Mouse (Mus musculus): ENCODE measurements at regions not wholly inside any gene's neighbourhood (a gene's known extent, or its start where the extent isn't known, plus 50 kb on each side); places are given as distances from the start of the nearest gene placed in this dataset.
A peak's percentile ranks its signal among the peaks of the same experiment; 100 is the strongest.
"Not testable (repeated sequence)": the region's sequence is repeated elsewhere in the genome, so short reads cannot be mapped to it uniquely, and the experiment has no call there.

DNA sequence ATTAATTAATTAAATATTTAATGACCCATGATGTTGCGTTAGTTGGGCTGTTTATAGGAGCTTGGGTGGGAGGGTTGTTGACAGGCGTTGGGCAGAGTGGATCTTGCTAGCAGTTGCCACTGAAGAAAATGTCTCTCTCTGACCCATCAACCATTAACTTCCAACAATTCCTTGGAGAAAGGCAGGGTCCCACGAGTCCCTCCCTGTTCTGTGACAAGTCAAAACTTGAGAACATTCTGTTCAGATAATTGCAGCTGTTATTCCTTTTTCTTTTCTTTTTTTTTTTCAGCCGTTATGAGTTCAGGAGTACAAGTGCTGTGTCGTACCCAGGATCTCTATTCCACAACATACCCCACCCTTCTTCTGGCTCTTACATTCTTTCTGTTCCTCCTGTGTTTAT lies 59.8 kb upstream of the Tnfrsf21 start:
- Histone ChIP-seq H3K4me1 (no peaks in the 10 kb centered on the region), H3K4me2 (no peak overlapping the region), H3K9me3 (no peaks in the 10 kb centered on the region), H3K27me3 (no peaks in the 10 kb centered on the region), H3K36me3 (no peaks in the 10 kb centered on the region), H3K9ac (no peak overlapping the region), H3K4me3 (no peak overlapping the region), H3K27ac (no peak overlapping the region)
- ATAC-seq (ENCODE audit: borderline replicate concordance, extremely low read depth, low FRiP score, low TSS enrichment): no peak
- WGBS: 60% methylated on average over 5 of the region's 5 CpGs

DNA sequence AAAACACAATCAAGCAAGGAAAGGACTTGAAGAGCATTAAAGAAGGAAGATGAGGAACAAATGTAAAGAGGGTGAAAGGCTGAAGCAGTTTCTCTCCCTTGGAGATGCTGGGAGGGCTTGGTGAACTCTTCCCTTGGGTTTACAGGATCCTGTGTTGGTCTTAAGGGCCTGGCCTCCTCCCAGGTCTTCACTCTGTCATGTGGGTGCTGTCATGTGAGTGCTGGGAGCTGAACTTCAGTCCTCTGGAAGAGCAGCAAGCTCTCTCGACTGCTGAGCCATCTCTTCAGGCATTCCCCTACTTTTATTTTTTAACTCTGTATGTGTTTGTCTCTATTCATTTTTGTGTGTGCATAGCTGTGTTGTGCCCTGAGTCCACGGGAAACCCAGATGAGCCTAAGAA lies 61.6 kb upstream of the Tnfrsf21 start:
- H3K27me3 ChIP-seq: no peaks in the 10 kb centered on the region
- H3K4me3 ChIP-seq: no peak overlapping the region
- WGBS: 53% methylated on average over 2 of the region's 2 CpGs

GRCm38 (mm10) chr17:42944453-42944852 lies 68.0 kb upstream of the Cd2ap start:
- H3K27ac ChIP-seq: no peak overlapping the region
- H3K9me3 ChIP-seq: no peaks in the 10 kb centered on the region
- no peak overlapping the region for H3K4me3 ChIP-seq
- no peak overlapping the region for H3K4me2 ChIP-seq
- H3K27me3 ChIP-seq: no peaks in the 10 kb centered on the region
- no peak overlapping the region for H3K9ac ChIP-seq
- no peaks in the 10 kb centered on the region for H3K4me1 ChIP-seq
- no peak for ATAC-seq (ENCODE audit: borderline replicate concordance, extremely low read depth, low FRiP score, low TSS enrichment)
- WGBS: 73% methylated on average over 2 of the region's 2 CpGs
- H3K36me3 ChIP-seq: no peaks in the 10 kb centered on the region

More for the DNA sequence above, 61.6 kb upstream of the Tnfrsf21 start:
- Histone ChIP-seq H3K4me1 (0 out of 2 replicates have a peak, but pooled peaks cover 5% of the 10 kb centered on the region), H3K9ac (no peak overlapping the region), H3K36me3 (no peaks in the 10 kb centered on the region), H3K9me3 (no peaks in the 10 kb centered on the region), H3K4me2 (no peak overlapping the region), H3K27ac (no peak overlapping the region)
- no peak for ATAC-seq (ENCODE audit: borderline replicate concordance, extremely low read depth, low FRiP score, low TSS enrichment)

DNA sequence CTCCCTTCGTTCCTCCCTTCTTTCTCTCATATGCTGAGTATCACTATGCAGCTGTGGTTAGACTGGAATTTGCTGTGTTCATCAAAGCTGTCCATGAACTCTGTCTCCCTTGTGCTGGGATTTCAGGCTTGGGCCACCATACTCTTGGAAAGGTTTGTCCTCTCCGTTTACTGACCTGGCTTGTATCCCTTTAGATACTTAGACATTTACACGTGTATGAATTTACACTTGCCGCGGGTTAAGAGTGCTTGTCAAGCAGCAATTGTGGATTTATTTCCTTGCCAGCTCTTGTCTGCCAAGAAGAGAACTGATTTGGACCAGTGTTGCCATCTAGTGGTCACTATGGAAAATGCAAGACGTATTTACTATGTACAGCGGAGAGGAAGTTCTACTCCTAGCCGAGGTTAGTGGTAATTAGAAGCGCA lies 66.8 kb upstream of the Cd2ap start:
- no peak overlapping the region for H3K9ac ChIP-seq
- 0 out of 2 replicates have a peak overlapping the region, but pooled peaks have one; percentile 25 for H3K4me2 ChIP-seq
- 3% methylated on average over 9 of the region's 9 CpGs for WGBS
- peak; percentile 63 for ATAC-seq (ENCODE audit: borderline replicate concordance, extremely low read depth, low FRiP score, low TSS enrichment)
- no peaks in the 10 kb centered on the region for H3K36me3 ChIP-seq
- no peak overlapping the region for H3K4me3 ChIP-seq
- no peaks in the 10 kb centered on the region for H3K9me3 ChIP-seq
- H3K4me1 ChIP-seq: no peaks in the 10 kb centered on the region
- H3K27me3 ChIP-seq: no peaks in the 10 kb centered on the region
- no peak overlapping the region for H3K27ac ChIP-seq

DNA sequence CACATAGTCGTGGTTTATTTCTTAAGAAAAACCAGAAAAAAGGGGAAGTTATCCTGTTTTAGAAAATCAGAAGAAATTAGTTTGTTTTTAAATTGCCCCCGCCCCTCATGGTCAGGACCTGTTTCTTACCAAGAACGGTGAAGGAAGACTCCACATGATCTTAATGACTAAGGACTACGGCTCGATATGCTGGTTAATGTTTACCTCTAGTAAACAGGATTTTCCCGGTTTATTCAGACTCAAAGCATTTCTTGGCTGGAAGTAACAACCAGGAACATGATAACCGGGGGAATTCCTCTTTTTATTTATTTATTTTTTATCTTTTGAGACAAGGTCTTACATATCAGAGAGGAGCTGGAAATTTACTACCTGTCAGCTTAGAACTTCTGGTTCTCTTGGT lies 63.0 kb upstream of the Cd2ap start:
- WGBS: 35% methylated on average over 7 of the region's 7 CpGs
- no peaks in the 10 kb centered on the region for H3K27me3 ChIP-seq
- H3K4me3 ChIP-seq: no peak overlapping the region
- H3K4me1 ChIP-seq: no peaks in the 10 kb centered on the region
- H3K9me3 ChIP-seq: no peaks in the 10 kb centered on the region
- ATAC-seq (ENCODE audit: borderline replicate concordance, extremely low read depth, low FRiP score, low TSS enrichment): no peak
- H3K36me3 ChIP-seq: no peaks in the 10 kb centered on the region
- H3K4me2 ChIP-seq: no peak overlapping the region
- no peak overlapping the region for H3K9ac ChIP-seq
- no peak overlapping the region for H3K27ac ChIP-seq

DNA sequence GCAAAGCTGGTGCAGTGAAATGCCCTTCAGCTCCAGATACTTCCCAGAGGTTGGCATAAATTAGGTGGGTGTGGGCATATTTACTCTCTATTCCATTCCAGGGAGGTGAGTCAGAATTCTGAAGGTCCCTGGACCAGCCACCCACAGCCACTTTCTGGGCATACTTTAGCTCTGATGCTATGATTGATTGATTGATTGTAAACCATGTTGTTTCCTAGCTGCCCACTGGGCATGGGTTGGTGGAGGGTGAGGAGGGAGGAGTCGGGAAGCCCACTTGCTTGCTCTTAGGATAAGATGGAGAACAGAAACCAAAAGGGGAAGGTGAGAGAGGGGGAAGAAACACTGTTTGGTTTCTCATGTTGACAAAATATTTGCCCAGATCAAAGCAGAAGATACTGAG lies 62.1 kb upstream of the Cd2ap start:
- no peak overlapping the region for H3K4me2 ChIP-seq
- 34% methylated on average over 1 of the region's 1 CpGs for WGBS
- no peaks in the 10 kb centered on the region for H3K36me3 ChIP-seq
- no peaks in the 10 kb centered on the region for H3K27me3 ChIP-seq
- no peak overlapping the region for H3K4me3 ChIP-seq
- H3K4me1 ChIP-seq: no peaks in the 10 kb centered on the region
- no peak for ATAC-seq (ENCODE audit: borderline replicate concordance, extremely low read depth, low FRiP score, low TSS enrichment)
- no peak overlapping the region for H3K27ac ChIP-seq
- H3K9ac ChIP-seq: no peak overlapping the region
- H3K9me3 ChIP-seq: no peaks in the 10 kb centered on the region

DNA sequence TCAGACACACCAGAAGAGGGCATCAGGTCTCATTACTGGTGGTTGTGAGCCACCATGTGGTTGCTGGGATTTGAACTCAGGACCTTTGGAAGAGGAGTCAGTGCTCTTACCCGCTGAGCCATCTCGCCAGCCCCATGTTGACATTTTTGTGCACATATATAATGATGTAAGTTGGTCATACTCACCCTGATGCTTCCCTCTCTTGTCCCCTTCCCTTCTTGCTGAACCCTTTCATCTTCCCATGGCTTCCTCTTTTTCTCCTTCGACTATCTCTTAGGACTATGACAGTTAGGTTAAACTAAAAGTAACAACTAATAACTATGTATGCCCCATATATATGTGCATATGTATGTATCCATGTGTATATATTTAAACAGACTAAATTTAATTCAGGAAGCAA lies 61.0 kb upstream of the Cd2ap start:
- H3K4me3 ChIP-seq; H3K9me3 ChIP-seq; H3K27ac ChIP-seq; H3K27me3 ChIP-seq; ATAC-seq (ENCODE audit: borderline replicate concordance, extremely low read depth, low FRiP score, low TSS enrichment); H3K4me1 ChIP-seq; H3K9ac ChIP-seq; H3K4me2 ChIP-seq; H3K36me3 ChIP-seq: not testable (repeated sequence)
- WGBS: 88% methylated on average over 3 of the region's 3 CpGs

DNA sequence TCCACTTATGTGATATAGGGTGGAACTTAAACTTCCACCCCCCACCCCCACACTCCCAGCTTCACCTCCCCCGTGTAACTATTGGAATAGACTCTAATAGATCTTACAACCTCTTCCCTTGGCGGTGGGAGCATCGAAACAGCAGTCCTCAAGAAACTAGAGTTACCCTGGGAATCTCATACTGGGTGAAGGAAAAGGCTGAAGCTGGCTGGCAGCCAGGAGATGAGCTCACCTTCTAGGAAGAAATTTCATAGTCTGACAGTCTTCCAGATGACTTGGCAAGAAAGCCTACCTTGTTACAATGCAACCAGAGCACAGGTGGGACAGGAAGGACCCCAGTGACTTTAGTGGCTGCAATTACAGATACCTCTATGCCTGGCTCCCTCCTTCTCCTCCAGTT lies 57.6 kb upstream of the Cd2ap start:
- no peak overlapping the region for H3K4me3 ChIP-seq
- no peak overlapping the region for H3K9ac ChIP-seq
- H3K27me3 ChIP-seq: no peaks in the 10 kb centered on the region
- WGBS: 58% methylated on average over 3 of the region's 3 CpGs
- H3K4me1 ChIP-seq: no peaks in the 10 kb centered on the region
- H3K4me2 ChIP-seq: no peak overlapping the region
- H3K27ac ChIP-seq: no peak overlapping the region
- H3K9me3 ChIP-seq: no peaks in the 10 kb centered on the region
- no peak for ATAC-seq (ENCODE audit: borderline replicate concordance, extremely low read depth, low FRiP score, low TSS enrichment)
- no peaks in the 10 kb centered on the region for H3K36me3 ChIP-seq

DNA sequence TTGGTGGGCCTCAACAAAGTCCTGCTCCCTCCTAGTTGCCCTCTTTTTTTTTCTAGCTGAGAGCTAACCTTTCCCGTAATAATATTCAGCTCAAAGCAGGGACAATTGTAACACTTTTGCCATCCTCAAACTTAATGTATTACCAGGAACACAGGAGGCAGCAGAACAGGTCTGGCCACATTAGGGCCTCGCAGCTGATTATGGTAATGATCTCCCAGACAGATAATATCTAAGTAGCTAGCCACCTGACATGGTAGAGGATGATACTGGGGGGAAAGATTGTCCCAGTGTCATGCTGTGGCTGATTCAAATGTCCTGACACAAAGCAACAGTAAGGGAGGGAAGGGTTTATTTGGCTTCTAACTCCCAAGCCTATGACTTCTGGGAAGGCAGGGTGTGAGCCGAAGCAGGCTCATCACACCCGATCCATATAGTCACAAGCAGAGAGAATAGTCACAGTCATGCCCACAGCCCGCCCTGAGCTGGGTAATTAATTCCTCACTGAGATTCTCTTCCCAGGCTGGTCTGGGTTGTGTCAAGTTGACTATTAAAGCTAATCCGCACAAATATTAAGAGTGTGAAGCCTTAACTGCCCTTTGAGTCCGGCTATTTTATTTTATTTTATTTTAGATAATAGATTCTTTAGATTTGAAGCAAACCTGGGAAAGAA lies 57.0 kb upstream of the Cd2ap start:
- H3K4me2 ChIP-seq: no peak overlapping the region
- no peak overlapping the region for H3K27ac ChIP-seq
- no peaks in the 10 kb centered on the region for H3K9me3 ChIP-seq
- no peak for ATAC-seq (ENCODE audit: borderline replicate concordance, extremely low read depth, low FRiP score, low TSS enrichment)
- no peaks in the 10 kb centered on the region for H3K36me3 ChIP-seq
- no peak overlapping the region for H3K9ac ChIP-seq
- H3K27me3 ChIP-seq: no peaks in the 10 kb centered on the region
- no peaks in the 10 kb centered on the region for H3K4me1 ChIP-seq
- 66% methylated on average over 7 of the region's 7 CpGs for WGBS
- H3K4me3 ChIP-seq: no peak overlapping the region

- Histone ChIP-seq H3K27ac (no peak overlapping the region), H3K4me3 (no peak overlapping the region), H3K9ac (no peak overlapping the region), H3K4me2 (no peak overlapping the region), H3K4me1 (no peaks in the 10 kb centered on the region), H3K36me3 (no peaks in the 10 kb centered on the region), H3K27me3 (no peaks in the 10 kb centered on the region), H3K9me3 (no peaks in the 10 kb centered on the region)
- WGBS: 69% methylated on average over 4 of the region's 4 CpGs
- ATAC-seq (ENCODE audit: borderline replicate concordance, extremely low read depth, low FRiP score, low TSS enrichment): no peak
Measured at GRCm38 (mm10) chr17:42927320-42927719, 50.9 kb upstream of the Cd2ap start.
